Mouse (Mus musculus): Measurements from ENCODE around the gene Tmem86a. TPM values are rescaled to one million over a fixed set of nuclear protein-coding genes. Genes with fewer than 3 reads are reported as not detected.

Tmem86a gene
- polyA plus RNA-seq (2014; fragmentation: Illumina TruSeq; extraction: RNeasy Lipid Tissue Mini Kit (QIAGEN cat#74804)), result 16.7 TPM

GRCm38 (mm10) chr7:47050366-47050765 lies at the start of gene Tmem86a:
Gene Tmem86a (plus strand): TSS chr7:47050601.

GRCm38 (mm10) chr7:47008168-47008993 lies 42.0 kb upstream of the Tmem86a start, which contains the start of gene Spty2d1:
Gene Spty2d1 (minus strand): TSS chr7:47008411.

Other genes with a start within 250 kb of the Tmem86a start
- gene Ldha, start 209.1 kb upstream of the Tmem86a start, polyA plus RNA-seq (2014; fragmentation: Illumina TruSeq; extraction: RNeasy Lipid Tissue Mini Kit (QIAGEN cat#74804)), result 106 TPM
- gene Ldhc, start 189.4 kb upstream of the Tmem86a start, polyA plus RNA-seq (2014; fragmentation: Illumina TruSeq; extraction: RNeasy Lipid Tissue Mini Kit (QIAGEN cat#74804)), result 0.74 TPM
- gene Tsg101, start 130.6 kb upstream of the Tmem86a start, polyA plus RNA-seq (2014; fragmentation: Illumina TruSeq; extraction: RNeasy Lipid Tissue Mini Kit (QIAGEN cat#74804)), result 346 TPM
- 41.9 TPM for gene Uevld, start 92.1 kb upstream of the Tmem86a start, polyA plus RNA-seq (2014; fragmentation: Illumina TruSeq; extraction: RNeasy Lipid Tissue Mini Kit (QIAGEN cat#74804))
- gene Gm9999, start 67.0 kb upstream of the Tmem86a start, polyA plus RNA-seq (2014; fragmentation: Illumina TruSeq; extraction: RNeasy Lipid Tissue Mini Kit (QIAGEN cat#74804)), result not detected
- 73.8 TPM for gene Spty2d1, start 42.2 kb upstream of the Tmem86a start, polyA plus RNA-seq (2014; fragmentation: Illumina TruSeq; extraction: RNeasy Lipid Tissue Mini Kit (QIAGEN cat#74804))
- 0.54 TPM for gene Ptpn5, start 83.1 kb downstream of the Tmem86a start, polyA plus RNA-seq (2014; fragmentation: Illumina TruSeq; extraction: RNeasy Lipid Tissue Mini Kit (QIAGEN cat#74804))
- not detected for gene Mrgpra6, start 154.3 kb downstream of the Tmem86a start, polyA plus RNA-seq (2014; fragmentation: Illumina TruSeq; extraction: RNeasy Lipid Tissue Mini Kit (QIAGEN cat#74804))
- not detected for gene Mrgpra9, start 202.2 kb downstream of the Tmem86a start, polyA plus RNA-seq (2014; fragmentation: Illumina TruSeq; extraction: RNeasy Lipid Tissue Mini Kit (QIAGEN cat#74804))

Data from ovary, adult 10 weeks (tissue).